In the genomic region with DNA sequence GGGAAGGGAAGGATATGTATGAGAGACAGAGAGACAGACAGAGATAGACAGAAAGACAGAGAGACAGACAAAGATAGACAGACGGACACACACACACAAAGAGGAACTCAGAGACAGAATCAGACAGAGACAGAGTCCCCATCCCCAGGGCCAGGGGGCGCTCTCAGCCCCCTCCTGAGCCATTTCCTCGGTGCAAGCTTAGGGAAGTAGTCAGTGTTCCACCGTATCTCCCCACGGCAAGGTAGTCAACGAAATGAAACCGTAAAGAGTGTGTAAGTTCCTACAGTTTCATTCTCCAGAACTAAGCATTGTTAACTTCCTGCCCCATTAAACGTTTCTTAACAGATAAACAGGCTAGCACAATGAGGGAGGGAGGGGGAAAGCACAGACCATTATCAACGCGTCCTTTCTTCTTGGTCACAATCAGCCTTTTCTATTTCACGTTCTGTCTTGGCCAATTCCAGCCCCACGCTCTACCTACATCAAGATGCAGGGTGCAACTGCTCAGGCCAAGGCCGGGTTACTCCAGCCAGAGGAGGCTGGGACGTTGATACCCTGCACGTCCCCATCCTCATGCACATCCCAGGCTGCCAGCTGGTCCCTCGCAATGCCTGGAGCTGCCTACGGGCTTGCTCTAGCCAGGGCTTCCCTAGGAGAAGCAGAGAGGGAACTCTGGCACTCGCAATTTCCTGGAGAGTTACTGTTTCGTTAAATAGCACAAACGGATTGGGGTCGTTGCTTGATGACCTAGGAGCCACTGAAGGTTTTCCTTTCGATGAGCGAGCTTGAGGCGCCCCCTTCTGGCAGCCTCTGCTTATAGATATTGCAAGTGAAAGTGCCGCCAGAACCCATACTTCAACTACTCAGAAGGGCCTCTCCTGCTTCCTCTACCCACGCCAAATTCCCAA, we compare ENCODE assay signal across 8 mouse cellular contexts. TPM values are rescaled to one million over a fixed set of nuclear protein-coding genes. Genes with fewer than 3 reads are reported as not detected.
DNase-seq lines count a peak whose midpoint lies in the region; ATAC-seq and TF ChIP-seq lines count a peak whose summit lies in the region.

No protein-coding gene starts in this region.

- H3K4me1 ChIP-seq in E14TG2a.4 (replicated peaks; ENCODE audit: low read depth, low read length), result peaks cover 6% of the 10 kb centered on the region
- peaks cover 8% of the 10 kb centered on the region for H3K4me1 ChIP-seq in forebrain, embryonic 10.5 days
- H3K4me1 ChIP-seq in heart, embryonic 16.5 days (ENCODE audit: control insufficient read depth, insufficient read depth, low read length), result peaks cover 6% of the 10 kb centered on the region; the same call in 1 of the 2 replicates
- H3K4me1 ChIP-seq in liver, embryonic 15.5 days (replicated peaks), result peaks cover 11% of the 10 kb centered on the region
- H3K4me1 ChIP-seq in neural tube, embryonic 11.5 days (ENCODE audit: control insufficient read depth, insufficient read depth, low read length), result no peaks in the 10 kb centered on the region
- H3K4me1 ChIP-seq in stomach, embryonic 16.5 days (ENCODE audit: control insufficient read depth, insufficient read depth, low read length), result no peaks in the 10 kb centered on the region

- no peaks in the 10 kb centered on the region for H3K36me3 ChIP-seq in E14TG2a.4 (ENCODE audit: insufficient read depth, low read length)
- H3K36me3 ChIP-seq in forebrain, embryonic 10.5 days (replicated peaks), result no peaks in the 10 kb centered on the region
- no peaks in the 10 kb centered on the region for H3K36me3 ChIP-seq in heart, embryonic 16.5 days (ENCODE audit: control insufficient read depth, insufficient read depth)
- no peaks in the 10 kb centered on the region for H3K36me3 ChIP-seq in liver, embryonic 15.5 days (replicated peaks)
- H3K36me3 ChIP-seq in neural tube, embryonic 11.5 days (ENCODE audit: control insufficient read depth, insufficient read depth, low read length), result no peaks in the 10 kb centered on the region
- H3K36me3 ChIP-seq in stomach, embryonic 16.5 days (ENCODE audit: control insufficient read depth, insufficient read depth, low read length), result no peaks in the 10 kb centered on the region

- TF ChIP-seq CTCF in E14TG2a.4 (conservative IDR thresholded peaks at IDR 0.05; ENCODE audit: low read length), result peak; percentile 62

- peaks cover 16% of the 10 kb centered on the region for H3K27me3 ChIP-seq in E14TG2a.4 (ENCODE audit: insufficient read depth, low read length)
- H3K27me3 ChIP-seq in forebrain, embryonic 10.5 days (ENCODE audit: poor library complexity, severe bottlenecking), result peaks cover 5% of the 10 kb centered on the region; the same call in 1 of the 2 replicates
- no peaks in the 10 kb centered on the region for H3K27me3 ChIP-seq in heart, embryonic 16.5 days (ENCODE audit: control insufficient read depth, insufficient read depth, low read length)
- 0 out of 2 replicates have a peak, but pooled peaks cover 4% of the 10 kb centered on the region for H3K27me3 ChIP-seq in liver, embryonic 15.5 days
- no peaks in the 10 kb centered on the region for H3K27me3 ChIP-seq in neural tube, embryonic 11.5 days (ENCODE audit: control insufficient read depth, insufficient read depth, low read length)
- 0 out of 2 replicates have a peak, but pooled peaks cover 2% of the 10 kb centered on the region for H3K27me3 ChIP-seq in stomach, embryonic 16.5 days (ENCODE audit: control insufficient read depth, insufficient read depth, low read length)

- peaks cover 4% of the 10 kb centered on the region; the same call in 1 of the 2 replicates for H3K9me3 ChIP-seq in E14TG2a.4 (ENCODE audit: low read length)
- H3K9me3 ChIP-seq in forebrain, embryonic 10.5 days, result no peaks in the 10 kb centered on the region
- H3K9me3 ChIP-seq in heart, embryonic 16.5 days (replicated peaks; ENCODE audit: control insufficient read depth, low read length), result no peaks in the 10 kb centered on the region
- H3K9me3 ChIP-seq in liver, embryonic 15.5 days (replicated peaks), result no peaks in the 10 kb centered on the region
- no peaks in the 10 kb centered on the region for H3K9me3 ChIP-seq in neural tube, embryonic 11.5 days (ENCODE audit: control insufficient read depth, low read length)
- no peaks in the 10 kb centered on the region for H3K9me3 ChIP-seq in stomach, embryonic 16.5 days (replicated peaks; ENCODE audit: control insufficient read depth, low read length)

- peak overlapping the region; percentile 95 for H3K4me2 ChIP-seq in heart, embryonic 16.5 days (ENCODE audit: low read depth, low read length)
- peak overlapping the region; percentile 80 for H3K4me2 ChIP-seq in liver, embryonic 15.5 days
- peak overlapping the region; percentile 43 for H3K4me2 ChIP-seq in neural tube, embryonic 11.5 days (ENCODE audit: low read depth)
- H3K4me2 ChIP-seq in stomach, embryonic 16.5 days (ENCODE audit: low read depth, low read length), result peak overlapping the region; percentile 96

- H3K4me3 ChIP-seq in E14TG2a.4 (replicated peaks; ENCODE audit: low read length), result peak overlapping the region; percentile 72
- peak overlapping the region; percentile 50 for H3K4me3 ChIP-seq in forebrain, embryonic 10.5 days
- peak overlapping the region; percentile 63 for H3K4me3 ChIP-seq in heart, embryonic 16.5 days (ENCODE audit: low read length)
- H3K4me3 ChIP-seq in liver, embryonic 15.5 days (replicated peaks), result peak overlapping the region; percentile 55
- peak overlapping the region; percentile 22 for H3K4me3 ChIP-seq in neural tube, embryonic 11.5 days (ENCODE audit: low read depth, low read length)
- peak overlapping the region; percentile 52 for H3K4me3 ChIP-seq in stomach, embryonic 16.5 days (replicated peaks; ENCODE audit: low read length)

- peak overlapping the region; percentile 65; the same call in 1 of the 2 replicates for H3K27ac ChIP-seq in forebrain, embryonic 10.5 days
- H3K27ac ChIP-seq in heart, embryonic 16.5 days (ENCODE audit: low read length), result no peak overlapping the region
- no peak overlapping the region for H3K27ac ChIP-seq in liver, embryonic 15.5 days (replicated peaks)
- H3K27ac ChIP-seq in neural tube, embryonic 11.5 days (ENCODE audit: low read depth, low read length), result no peak overlapping the region
- H3K27ac ChIP-seq in stomach, embryonic 16.5 days (ENCODE audit: low read length), result no peak overlapping the region

- H3K9ac ChIP-seq in heart, embryonic 16.5 days (ENCODE audit: low read length), result peak overlapping the region; percentile 67
- H3K9ac ChIP-seq in liver, embryonic 15.5 days, result peak overlapping the region; percentile 12
- H3K9ac ChIP-seq in neural tube, embryonic 11.5 days (ENCODE audit: low read length), result no peak overlapping the region
- H3K9ac ChIP-seq in stomach, embryonic 16.5 days (ENCODE audit: low read length), result peak overlapping the region; percentile 64

- peak; percentile 74 for ATAC-seq in heart, embryonic 16.5 days (replicated peaks; ENCODE audit: extremely low read depth, insufficient read depth, low FRiP score)
- ATAC-seq in liver, embryonic 15.5 days (ENCODE audit: insufficient read depth), result peak; percentile 56
- peak; percentile 72 for ATAC-seq in neural tube, embryonic 11.5 days (ENCODE audit: insufficient read depth, low FRiP score, low TSS enrichment)
- ATAC-seq in stomach, embryonic 16.5 days (ENCODE audit: insufficient read depth, low FRiP score), result peak; percentile 76; the same call in 1 of the 2 replicates

- 7% methylated on average over 26 of the region's 26 CpGs for WGBS in forebrain, embryonic 10.5 days
- WGBS in heart, embryonic 16.5 days, result 5% methylated on average over 26 of the region's 26 CpGs
- WGBS in liver, embryonic 15.5 days (ENCODE audit: insufficient replicate concordance), result under 1% methylated on average over 26 of the region's 26 CpGs
- WGBS in neural tube, embryonic 11.5 days, result 6% methylated on average over 26 of the region's 26 CpGs
- 7% methylated on average over 26 of the region's 26 CpGs for WGBS in stomach, embryonic 16.5 days

- peak; percentile 89 for DNase-seq in c-Kit-positive CD71-negative TER-119-negative erythroid progenitor cells, embryonic 14.5 days (ENCODE audit: low read depth)
- DNase-seq in forebrain, embryonic 10.5 days (ENCODE audit: extremely low spot score, low spot score), result peak; percentile 80
- DNase-seq in kidney, postnatal 25 days, result peak; percentile 85 to 92
- peak; percentile 89 for DNase-seq in neural tube, embryonic 11.5 days (ENCODE audit: low spot score)

RNA-seq across cellular contexts. Expression of gene Pdp2, which starts 20.6 kb away (rescaled TPM):
- polyA plus RNA-seq in forebrain, embryonic 10.5 days (2016; fragmentation: Nextera tagmentation; extraction: Ambion mirVana), result 14.2 and 14.6 TPM in 2 replicates
- 6.2 and 6.7 TPM in 2 replicates for polyA plus RNA-seq in heart, embryonic 16.5 days (2015; fragmentation: Nextera tagmentation; extraction: Ambion mirVana)
- polyA plus RNA-seq in liver, embryonic 15.5 days (2015; fragmentation: Nextera tagmentation; extraction: Ambion mirVana), result 3.1 and 3.5 TPM in 2 replicates
- polyA plus RNA-seq in neural tube, embryonic 11.5 days (2014; fragmentation: Nextera tagmentation; extraction: Ambion mirVana), result 17.8 and 20.0 TPM in 2 replicates
- 13.3 and 14.1 TPM in 2 replicates for polyA plus RNA-seq in stomach, embryonic 16.5 days (2015; fragmentation: Nextera tagmentation; extraction: Ambion mirVana)

RNA-seq across cellular contexts. Expression of gene Car7, which starts 36.2 kb away (rescaled TPM):
- polyA plus RNA-seq in forebrain, embryonic 10.5 days (2016; fragmentation: Nextera tagmentation; extraction: Ambion mirVana), result 1.1 and 1.3 TPM in 2 replicates
- polyA plus RNA-seq in heart, embryonic 16.5 days (2015; fragmentation: Nextera tagmentation; extraction: Ambion mirVana), result 2.4 and 3.0 TPM in 2 replicates
- 5.0 and 6.1 TPM in 2 replicates for polyA plus RNA-seq in liver, embryonic 15.5 days (2015; fragmentation: Nextera tagmentation; extraction: Ambion mirVana)
- 1.2 and 1.4 TPM in 2 replicates for polyA plus RNA-seq in neural tube, embryonic 11.5 days (2014; fragmentation: Nextera tagmentation; extraction: Ambion mirVana)
- 1.5 and 1.6 TPM in 2 replicates for polyA plus RNA-seq in stomach, embryonic 16.5 days (2015; fragmentation: Nextera tagmentation; extraction: Ambion mirVana)

RNA-seq across cellular contexts. Expression of gene Nae1, which starts 36.3 kb away (rescaled TPM):
- polyA plus RNA-seq in forebrain, embryonic 10.5 days (2016; fragmentation: Nextera tagmentation; extraction: Ambion mirVana), result 133 and 146 TPM in 2 replicates
- polyA plus RNA-seq in heart, embryonic 16.5 days (2015; fragmentation: Nextera tagmentation; extraction: Ambion mirVana), result 58.4 and 68.8 TPM in 2 replicates
- polyA plus RNA-seq in liver, embryonic 15.5 days (2015; fragmentation: Nextera tagmentation; extraction: Ambion mirVana), result 26.7 and 28.7 TPM in 2 replicates
- polyA plus RNA-seq in neural tube, embryonic 11.5 days (2014; fragmentation: Nextera tagmentation; extraction: Ambion mirVana), result 119 and 125 TPM in 2 replicates
- 86.4 and 89.4 TPM in 2 replicates for polyA plus RNA-seq in stomach, embryonic 16.5 days (2015; fragmentation: Nextera tagmentation; extraction: Ambion mirVana)

RNA-seq across cellular contexts. Expression of gene Cdh16, which starts 53.5 kb away (rescaled TPM):
- polyA plus RNA-seq in forebrain, embryonic 10.5 days (2016; fragmentation: Nextera tagmentation; extraction: Ambion mirVana), result not detected in 2 replicates
- polyA plus RNA-seq in heart, embryonic 16.5 days (2015; fragmentation: Nextera tagmentation; extraction: Ambion mirVana), result 20.1 and 25.9 TPM in 2 replicates
- polyA plus RNA-seq in liver, embryonic 15.5 days (2015; fragmentation: Nextera tagmentation; extraction: Ambion mirVana), result 0.08 and 0.18 TPM in 2 replicates
- polyA plus RNA-seq in neural tube, embryonic 11.5 days (2014; fragmentation: Nextera tagmentation; extraction: Ambion mirVana), result 0.80 TPM in 1 of 2 replicates, not detected in the other
- 1.6 and 2.0 TPM in 2 replicates for polyA plus RNA-seq in stomach, embryonic 16.5 days (2015; fragmentation: Nextera tagmentation; extraction: Ambion mirVana)

Comparison
In these comparisons a context has a peak if more than half of its experiments do, and no peak if none do; other contexts are left out.
1. H3K4me3 ChIP-seq: peak in every context shown above with its lines; median percentile 72 in E14TG2a.4; 63 in heart, embryonic 16.5 days; 55 in liver, embryonic 15.5 days; 52 in stomach, embryonic 16.5 days; 50 in forebrain, embryonic 10.5 days; 22 in neural tube, embryonic 11.5 days.
2. H3K4me2 ChIP-seq: peak in every context shown above with its lines; median percentile 96 in stomach, embryonic 16.5 days; 95 in heart, embryonic 16.5 days; 80 in liver, embryonic 15.5 days; 43 in neural tube, embryonic 11.5 days.